Mouse (Mus musculus) CD4-positive naive resting alpha-beta T cell, adult 76 days (primary cell): ENCODE measurements around the gene Slc2a4. TPM values are rescaled to one million over a fixed set of nuclear protein-coding genes. Genes with fewer than 3 reads are reported as not detected.

Source experiments
- total RNA-seq: library from RNA; stranded (reverse); gene quantifications from one replicate; pipeline ENCODE4 v1.2.4, GENCODE M21; 2023

Slc2a4 gene
- 0.62 TPM for total RNA-seq

GRCm38 (mm10) chr11:69948066-69948762 lies at the start of gene Slc2a4:
Slc2a4 (minus strand) TSS chr11:69948188.

GRCm38 (mm10) chr11:69995391-69995960 lies 47.5 kb upstream of the Slc2a4 start, which contains the start of gene Phf23:
Phf23 (plus strand) TSS chr11:69995777.

GRCm38 (mm10) chr11:69990850-69991691 lies 43.1 kb upstream of the Slc2a4 start, which contains the start of gene Gabarap:
Gabarap (plus strand) TSS chr11:69991143.

GRCm38 (mm10) chr11:69982225-69982624 lies 34.2 kb upstream of the Slc2a4 start, which contains the start of gene Elp5:
Elp5 (minus strand) TSS chr11:69982517.

GRCm38 (mm10) chr11:69981141-69981762 lies 33.3 kb upstream of the Slc2a4 start, which contains the start of gene Ctdnep1:
Ctdnep1 (plus strand) TSS chr11:69981156.

GRCm38 (mm10) chr11:69964650-69965270 lies 16.8 kb upstream of the Slc2a4 start, which contains the start of gene Cldn7:
Cldn7 (plus strand) TSS chr11:69964779.

GRCm38 (mm10) chr11:69935137-69935879 lies 12.7 kb downstream of the Slc2a4 start, which contains the start of gene Ybx2:
Ybx2 (plus strand) TSS chr11:69935796.

GRCm38 (mm10) chr11:69921114-69922011 lies 26.6 kb downstream of the Slc2a4 start, which contains the start of gene Eif5a:
Eif5a (minus strand) TSS chr11:69921958.

GRCm38 (mm10) chr11:69913554-69914371 lies 34.2 kb downstream of the Slc2a4 start, which contains the start of gene Gps2:
Gps2 (plus strand) TSS chr11:69913888.

GRCm38 (mm10) chr11:69900471-69901405 lies 47.2 kb downstream of the Slc2a4 start, which contains the start of the genes 2810408A11Rik and Neurl4:
2810408A11Rik (minus strand) TSS chr11:69900987.
Neurl4 (plus strand) TSS chr11:69901072.

GRCm38 (mm10) chr11:69895291-69895690 lies 52.7 kb downstream of the Slc2a4 start, which contains the start of gene Acap1:
Acap1 (minus strand) TSS chr11:69895539.

Other genes starting within 250 kb of the Slc2a4 start
- gene Polr2a, start 189.6 kb downstream of the Slc2a4 start, total RNA-seq = 169 TPM
- not detected for gene Slc35g3, start 186.2 kb downstream of the Slc2a4 start, total RNA-seq
- gene Zbtb4, start 182.3 kb downstream of the Slc2a4 start, total RNA-seq = 52.5 TPM
- gene Chrnb1, start 152.2 kb downstream of the Slc2a4 start, total RNA-seq = 1.9 TPM
- gene Fgf11, start 146.3 kb downstream of the Slc2a4 start, total RNA-seq = not detected
- not detected for gene Tmem102, start 142.6 kb downstream of the Slc2a4 start, total RNA-seq
- not detected for gene Gm39566, start 132.9 kb downstream of the Slc2a4 start, total RNA-seq
- not detected for gene Spem2, start 129.7 kb downstream of the Slc2a4 start, total RNA-seq
- not detected for gene Spem1, start 126.0 kb downstream of the Slc2a4 start, total RNA-seq
- gene Nlgn2, start 110.4 kb downstream of the Slc2a4 start, total RNA-seq = 2.8 TPM
- 14.5 TPM for gene Tmem256, start 109.7 kb downstream of the Slc2a4 start, total RNA-seq
- 10.6 TPM for gene Plscr3, start 101.8 kb downstream of the Slc2a4 start, total RNA-seq
- gene Tnk1, start 89.5 kb downstream of the Slc2a4 start, total RNA-seq = not detected
- gene Tmem95, start 70.2 kb downstream of the Slc2a4 start, total RNA-seq = not detected
- 1.00 TPM for gene Kctd11, start 66.8 kb downstream of the Slc2a4 start, total RNA-seq
- 384 TPM for gene Acap1, start 52.6 kb downstream of the Slc2a4 start, total RNA-seq
- 1.1 TPM for gene 2810408A11Rik, start 47.2 kb downstream of the Slc2a4 start, total RNA-seq
- 46.9 TPM for gene Neurl4, start 47.1 kb downstream of the Slc2a4 start, total RNA-seq
- gene Gps2, start 34.3 kb downstream of the Slc2a4 start, total RNA-seq = 146 TPM
- 275 TPM for gene Eif5a, start 26.2 kb downstream of the Slc2a4 start, total RNA-seq
- not detected for gene Ybx2, start 12.4 kb downstream of the Slc2a4 start, total RNA-seq
- not detected for gene Cldn7, start 16.6 kb upstream of the Slc2a4 start, total RNA-seq
- 69.6 TPM for gene Ctdnep1, start 33.0 kb upstream of the Slc2a4 start, total RNA-seq
- gene Elp5, start 34.3 kb upstream of the Slc2a4 start, total RNA-seq = 35.0 TPM
- gene Gabarap, start 43.0 kb upstream of the Slc2a4 start, total RNA-seq = 187 TPM
- gene Phf23, start 47.6 kb upstream of the Slc2a4 start, total RNA-seq = 50.0 TPM
- 26.9 TPM for gene Dvl2, start 52.4 kb upstream of the Slc2a4 start, total RNA-seq
- 57.5 TPM for gene Acadvl, start 67.2 kb upstream of the Slc2a4 start, total RNA-seq
- gene Dlg4, start 68.8 kb upstream of the Slc2a4 start, total RNA-seq = 38.6 TPM
- gene Asgr1, start 105.9 kb upstream of the Slc2a4 start, total RNA-seq = not detected
- not detected for gene Asgr2, start 144.5 kb upstream of the Slc2a4 start, total RNA-seq
- not detected for gene Mgl2, start 182.1 kb upstream of the Slc2a4 start, total RNA-seq
- 1.5 TPM for gene Clec10a, start 208.0 kb upstream of the Slc2a4 start, total RNA-seq